Mouse (Mus musculus) thymus, adult 2 months (tissue): ENCODE data around the gene Klf9.

Source experiments
- CTCF ChIP-seq: fragments of 200-500 bp; IDR thresholded peaks from 2 replicates; pipeline ENCODE4 v1.5.1; 2012; ENCODE audit warnings: mild to moderate bottlenecking, control low read depth, low read length, moderate library complexity, borderline replicate concordance; ENCODE audit not compliant: control insufficient read depth, poor library complexity, insufficient read depth; ENCODE audit errors: extremely low read depth
- POLR2A ChIP-seq: fragments of 200-500 bp; IDR thresholded peaks from 2 replicates; pipeline ENCODE4 v1.6.1; 2012; ENCODE audit warnings: mild to moderate bottlenecking, low read length, control low read depth, moderate library complexity; ENCODE audit not compliant: control insufficient read depth, poor library complexity, insufficient read depth; ENCODE audit errors: extremely low read depth

- no peak for TF ChIP-seq CTCF
- TF ChIP-seq POLR2A: no peak
Observed at GRCm38 (mm10) chr19:23178533-23178932, 37.5 kb downstream of the Klf9 start.
